Mouse (Mus musculus): Measurements from ENCODE around the gene Eya3. TPM values are rescaled to one million over a fixed set of nuclear protein-coding genes. Genes with fewer than 3 reads are reported as not detected.

Eya3 gene
- polyA plus RNA-seq, 1 experiment from 2014 or later: 6.0 TPM

GRCm38 (mm10) chr4:132652842-132653241 is 14.1 kb downstream of the Eya3 start:
- WGBS (ENCODE audit: insufficient replicate concordance): 11% methylated on average over 4 of the region's 4 CpGs
- Histone ChIP-seq H3K9ac (replicated peaks) (no peak overlapping the region), H3K4me2 (ENCODE audit: low read depth, low read length) (no peak overlapping the region), H3K36me3 (replicated peaks; ENCODE audit: insufficient read depth, low read length) (0 out of 2 replicates have a peak, but pooled peaks cover 5% of the 10 kb centered on the region), H3K9me3 (ENCODE audit: low read length) (no peaks in the 10 kb centered on the region), H3K4me1 (ENCODE audit: insufficient read depth) (peaks cover 8% of the 10 kb centered on the region), H3K27me3 (ENCODE audit: insufficient read depth, low read length) (no peaks in the 10 kb centered on the region), H3K4me3 (ENCODE audit: low read depth, low read length) (no peak overlapping the region), H3K27ac (ENCODE audit: low read depth) (0 out of 2 replicates have a peak overlapping the region, but pooled peaks have one; percentile 51)
- ATAC-seq (peak; percentile 64), DNase-seq (peak; percentile 32)
- no peak for TF ChIP-seq CTCF (IDR thresholded peaks at IDR 0.05; ENCODE audit: low read depth)

DNA sequence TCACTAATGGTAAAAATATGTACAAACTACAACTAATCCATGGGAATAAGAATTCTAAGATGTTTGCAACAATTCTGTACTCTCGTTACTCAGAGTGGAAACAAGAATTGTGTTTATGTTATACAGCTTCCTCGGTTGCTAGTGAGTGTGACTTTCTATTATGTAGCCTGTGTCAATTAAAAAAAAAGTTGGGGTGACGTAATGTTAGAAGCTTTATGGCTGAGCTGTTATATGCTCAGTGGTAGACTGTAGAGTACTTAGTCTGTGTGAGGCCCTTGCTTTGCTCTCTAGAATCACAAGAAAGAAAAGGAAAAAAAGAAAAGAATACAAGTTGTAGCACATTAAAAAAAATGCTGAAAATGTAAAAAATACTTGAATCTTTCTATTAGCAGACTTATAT is 15.0 kb downstream of the Eya3 start:
- TF ChIP-seq EP300 (IDR thresholded peaks at IDR 0.05; ENCODE audit: low read depth) (no peak), CTCF (IDR thresholded peaks at IDR 0.05; ENCODE audit: low read depth) (no peak)
- Histone ChIP-seq H3K9ac (replicated peaks) (no peak overlapping the region), H3K4me3 (ENCODE audit: low read depth, low read length) (no peak overlapping the region), H3K36me3 (replicated peaks; ENCODE audit: insufficient read depth, low read length) (peaks cover 5% of the 10 kb centered on the region; the same call in 1 of the 2 replicates), H3K4me2 (ENCODE audit: low read depth, low read length) (no peak overlapping the region), H3K4me1 (ENCODE audit: insufficient read depth) (peaks cover 8% of the 10 kb centered on the region), H3K9me3 (ENCODE audit: low read length) (no peaks in the 10 kb centered on the region), H3K27ac (ENCODE audit: low read depth) (no peak overlapping the region), H3K27me3 (ENCODE audit: insufficient read depth, low read length) (no peaks in the 10 kb centered on the region)
- DNase-seq: no peak
- 74% methylated on average over 3 of the region's 3 CpGs for WGBS (ENCODE audit: insufficient replicate concordance)
- ATAC-seq: no peak

DNA sequence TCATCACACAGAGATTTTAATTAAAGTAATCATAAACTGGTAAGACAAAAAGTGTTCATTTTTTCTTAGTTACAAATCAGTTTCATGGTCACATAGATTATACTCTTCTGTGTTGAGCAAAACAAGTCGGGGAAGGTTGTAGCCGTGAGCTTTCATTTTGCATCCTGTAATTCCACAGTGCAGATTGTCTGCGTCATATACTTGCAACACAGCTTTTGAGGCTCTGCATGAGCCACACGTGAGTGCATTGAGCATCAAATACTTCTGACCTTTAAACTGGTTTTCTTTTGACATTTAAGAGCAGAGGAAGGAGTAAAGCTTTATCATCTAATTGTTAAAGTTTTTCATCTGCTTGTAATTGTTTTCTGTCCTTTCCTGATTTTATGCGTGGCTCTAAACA is 16.5 kb downstream of the Eya3 start:
- Histone ChIP-seq H3K4me2 (ENCODE audit: low read depth, low read length) (no peak overlapping the region), H3K27me3 (ENCODE audit: insufficient read depth, low read length) (no peaks in the 10 kb centered on the region), H3K36me3 (replicated peaks; ENCODE audit: insufficient read depth, low read length) (peaks cover 5% of the 10 kb centered on the region; the same call in 1 of the 2 replicates), H3K4me1 (ENCODE audit: insufficient read depth) (peaks cover 4% of the 10 kb centered on the region), H3K27ac (ENCODE audit: low read depth) (no peak overlapping the region), H3K9me3 (ENCODE audit: low read length) (no peaks in the 10 kb centered on the region), H3K9ac (replicated peaks) (no peak overlapping the region), H3K4me3 (ENCODE audit: low read depth, low read length) (no peak overlapping the region)
- TF ChIP-seq EP300 (IDR thresholded peaks at IDR 0.05; ENCODE audit: low read depth) (no peak), CTCF (IDR thresholded peaks at IDR 0.05; ENCODE audit: low read depth) (no peak)
- WGBS (ENCODE audit: insufficient replicate concordance): 76% methylated on average over 5 of the region's 5 CpGs
- no peak for DNase-seq
- no peak for ATAC-seq

DNA sequence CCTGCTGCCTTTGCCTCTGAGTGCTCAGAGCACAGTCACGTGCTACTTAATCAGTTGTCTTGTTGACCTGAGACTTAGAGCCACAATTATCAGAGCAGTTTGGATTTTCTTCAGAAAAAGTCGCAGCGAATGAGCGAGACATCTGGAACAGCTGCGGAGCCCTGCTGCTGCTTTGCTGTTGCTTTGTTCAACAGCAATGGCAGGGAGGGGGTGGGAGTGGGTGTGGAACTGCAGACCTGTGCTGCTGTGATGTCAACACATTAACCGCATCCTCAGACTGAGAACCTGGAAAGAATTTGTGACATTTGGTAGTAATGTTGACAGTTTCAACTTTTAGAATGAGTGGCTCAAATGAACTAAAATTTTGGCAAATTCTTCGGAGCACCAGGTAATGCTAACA is 20.3 kb downstream of the Eya3 start:
- H3K4me3 ChIP-seq (ENCODE audit: low read depth, low read length): no peak overlapping the region
- no peaks in the 10 kb centered on the region for H3K4me1 ChIP-seq (ENCODE audit: insufficient read depth)
- no peaks in the 10 kb centered on the region for H3K9me3 ChIP-seq (ENCODE audit: low read length)
- H3K4me2 ChIP-seq (ENCODE audit: low read depth, low read length): no peak overlapping the region
- H3K27me3 ChIP-seq (ENCODE audit: insufficient read depth, low read length): no peaks in the 10 kb centered on the region
- ATAC-seq: no peak
- no peak overlapping the region for H3K27ac ChIP-seq (ENCODE audit: low read depth)
- no peak for DNase-seq
- peaks cover 17% of the 10 kb centered on the region for H3K36me3 ChIP-seq (replicated peaks; ENCODE audit: insufficient read depth, low read length)
- WGBS (ENCODE audit: insufficient replicate concordance): 90% methylated on average over 7 of the region's 7 CpGs
- TF ChIP-seq EP300 (IDR thresholded peaks at IDR 0.05; ENCODE audit: low read depth): no peak
- no peak for TF ChIP-seq CTCF (IDR thresholded peaks at IDR 0.05; ENCODE audit: low read depth)
- no peak overlapping the region for H3K9ac ChIP-seq (replicated peaks)

GRCm38 (mm10) chr4:132672697-132673096 is 33.9 kb downstream of the Eya3 start:
- no peak overlapping the region for H3K4me2 ChIP-seq (ENCODE audit: low read depth, low read length)
- DNase-seq (no peak), ATAC-seq (no peak)
- no peaks in the 10 kb centered on the region for H3K4me1 ChIP-seq (ENCODE audit: insufficient read depth)
- no peak for TF ChIP-seq CTCF (IDR thresholded peaks at IDR 0.05; ENCODE audit: low read depth)
- no peak for TF ChIP-seq EP300 (IDR thresholded peaks at IDR 0.05; ENCODE audit: low read depth)
- 92% methylated on average over 5 of the region's 5 CpGs for WGBS (ENCODE audit: insufficient replicate concordance)
- H3K36me3 ChIP-seq (replicated peaks; ENCODE audit: insufficient read depth, low read length): peaks cover 59% of the 10 kb centered on the region
- no peak overlapping the region for H3K9ac ChIP-seq (replicated peaks)
- H3K27ac ChIP-seq (ENCODE audit: low read depth): no peak overlapping the region
- no peaks in the 10 kb centered on the region for H3K27me3 ChIP-seq (ENCODE audit: insufficient read depth, low read length)
- H3K4me3 ChIP-seq (ENCODE audit: low read depth, low read length): no peak overlapping the region
- H3K9me3 ChIP-seq (ENCODE audit: low read length): no peaks in the 10 kb centered on the region

GRCm38 (mm10) chr4:132676771-132677539 is 38.2 kb downstream of the Eya3 start:
- no peak overlapping the region for H3K9ac ChIP-seq (replicated peaks)
- H3K9me3 ChIP-seq (ENCODE audit: low read length): no peaks in the 10 kb centered on the region
- no peak overlapping the region for H3K4me2 ChIP-seq (ENCODE audit: low read depth, low read length)
- H3K4me1 ChIP-seq (ENCODE audit: insufficient read depth): no peaks in the 10 kb centered on the region
- 78% methylated on average over 7 of the region's 7 CpGs for WGBS (ENCODE audit: insufficient replicate concordance)
- no peak overlapping the region for H3K4me3 ChIP-seq (ENCODE audit: low read depth, low read length)
- peak; percentile 29 for DNase-seq
- H3K27me3 ChIP-seq (ENCODE audit: insufficient read depth, low read length): no peaks in the 10 kb centered on the region
- peak; percentile 57; the same call in 1 of the 2 replicates for ATAC-seq
- peak; percentile 81 for TF ChIP-seq CTCF (IDR thresholded peaks at IDR 0.05; ENCODE audit: low read depth)
- TF ChIP-seq EP300 (IDR thresholded peaks at IDR 0.05; ENCODE audit: low read depth): no peak
- no peak overlapping the region for H3K27ac ChIP-seq (ENCODE audit: low read depth)
- peaks cover 41% of the 10 kb centered on the region for H3K36me3 ChIP-seq (replicated peaks; ENCODE audit: insufficient read depth, low read length)

All from liver, postnatal 0 days (tissue).